Mouse (Mus musculus) G1E (cell line): ENCODE data around the gene Gm9837.

Experiments
- CTCF ChIP-seq: IDR thresholded peaks from 2 replicates; pipeline ENCODE4 v1.5.1; 2012; ENCODE audit warnings: low read depth, low read length, inconsistent platforms, mixed read lengths
- POLR2AphosphoS5 ChIP-seq: IDR thresholded peaks from 2 replicates; pipeline ENCODE4 v1.6.1; 2012; ENCODE audit warnings: low read depth, low read length, inconsistent platforms; ENCODE audit not compliant: insufficient replicate concordance

GRCm38 (mm10) chr11:53508152-53508551, 37.9 kb upstream of the Gm9837 start:
- TF ChIP-seq CTCF (no peak), POLR2AphosphoS5 (no peak)
